Mouse (Mus musculus): Measurements from ENCODE around the gene Cdkal1.

DNA sequence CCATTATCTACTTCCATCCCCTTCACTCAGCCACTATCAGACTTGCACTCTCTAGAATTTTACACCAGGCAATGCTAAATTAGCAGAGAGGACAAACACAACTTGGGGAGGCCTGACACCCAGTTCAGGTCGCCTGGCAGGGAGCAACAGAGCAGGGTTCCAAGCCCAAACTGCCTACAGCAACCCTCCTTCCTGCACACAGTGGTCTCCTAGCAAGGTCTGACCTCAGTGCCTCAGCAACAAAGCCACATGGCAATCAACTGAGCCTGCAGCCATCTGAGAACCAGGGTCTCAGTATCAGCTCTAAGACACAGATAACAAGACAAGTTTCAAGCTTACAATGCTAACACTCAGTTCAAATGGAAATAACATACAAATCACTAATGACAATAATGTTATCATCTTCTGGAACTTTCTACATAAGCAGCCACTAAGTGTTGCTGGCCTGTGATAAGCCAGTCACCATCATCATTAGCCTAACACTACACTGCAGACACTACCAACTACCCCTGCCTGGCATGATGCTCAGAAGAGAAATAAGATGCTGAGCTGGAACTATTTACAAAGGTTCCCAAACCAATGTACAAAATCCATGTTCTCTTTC is 231.7 kb downstream of the Cdkal1 start:
- no peak for TF ChIP-seq GATA1 (IDR thresholded peaks at IDR 0.05; ENCODE audit: borderline replicate concordance, low read length)
- TF ChIP-seq FLI1 (IDR thresholded peaks at IDR 0.05; ENCODE audit: low read length), result no peak

Measured in megakaryocyte, embryonic 14.5 days (primary cell).